Mouse (Mus musculus) testis, adult 2 months (tissue): ENCODE results near the gene Chrm3.

Experiments used
- CTCF ChIP-seq: fragments of 200-500 bp; IDR thresholded peaks from 2 replicates; pipeline ENCODE4 v1.5.1; 2012; ENCODE audit warnings: low read depth, mild to moderate bottlenecking, inconsistent platforms, low read length, moderate library complexity; ENCODE audit not compliant: control insufficient read depth, insufficient read depth, insufficient replicate concordance
- POLR2A ChIP-seq: fragments of 200-500 bp; IDR thresholded peaks from 2 replicates; pipeline ENCODE4 v1.6.1; 2012; ENCODE audit warnings: low read depth, mild to moderate bottlenecking, inconsistent platforms, low read length, moderate library complexity; ENCODE audit not compliant: control insufficient read depth

GRCm38 (mm10) chr13:9930606-9931005, 430.0 kb downstream of the Chrm3 start:
- TF ChIP-seq CTCF (no peak), POLR2A (no peak)
